Mouse (Mus musculus) heart, postnatal 36 days (tissue): Measurements from ENCODE around the gene Endou. TPM values are rescaled to one million over a fixed set of nuclear protein-coding genes. Genes with fewer than 3 reads are reported as not detected.

ENCODE experiments used
- DNase-seq, 2 experiments: peaks; one replicate each; pipeline ENCODE4 v3.0.0; 2021 to 2022
- intact Hi-C: fragments of 180-260 bp; cut with DNase I; formaldehyde crosslinking; loops from one replicate; pipeline ENCODE4 v1.15.1; 2025
- total RNA-seq, 2 experiments: library from RNA; stranded (reverse); gene quantifications; 2 replicates each; pipeline ENCODE4 v1.2.3; 2021

Endou gene
- total RNA-seq, 2 experiments from 2014 or later, result 1.3 to 2.2 TPM

DNA sequence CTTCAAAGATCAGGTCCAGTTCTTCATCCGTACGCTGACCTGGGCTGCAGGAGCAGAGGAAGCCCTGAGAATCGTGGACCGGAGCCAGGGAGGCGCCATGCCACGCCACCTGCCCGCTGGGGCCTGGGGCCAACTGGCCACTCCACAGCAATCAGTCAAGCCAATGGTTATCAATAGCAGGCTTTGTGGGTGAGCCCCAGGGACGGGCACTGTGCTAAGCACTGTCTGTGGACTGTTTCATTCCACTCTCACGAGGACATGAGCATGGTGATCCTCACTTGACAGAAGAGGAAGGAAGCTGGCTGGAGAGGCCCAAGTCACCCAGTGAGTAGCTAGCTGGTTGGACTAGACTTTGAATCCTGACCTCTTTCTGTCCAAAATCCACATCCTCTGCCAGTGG is 28.9 kb upstream of the Endou start:
- intact Hi-C loops, result no loop called here
- no peak for DNase-seq

DNA sequence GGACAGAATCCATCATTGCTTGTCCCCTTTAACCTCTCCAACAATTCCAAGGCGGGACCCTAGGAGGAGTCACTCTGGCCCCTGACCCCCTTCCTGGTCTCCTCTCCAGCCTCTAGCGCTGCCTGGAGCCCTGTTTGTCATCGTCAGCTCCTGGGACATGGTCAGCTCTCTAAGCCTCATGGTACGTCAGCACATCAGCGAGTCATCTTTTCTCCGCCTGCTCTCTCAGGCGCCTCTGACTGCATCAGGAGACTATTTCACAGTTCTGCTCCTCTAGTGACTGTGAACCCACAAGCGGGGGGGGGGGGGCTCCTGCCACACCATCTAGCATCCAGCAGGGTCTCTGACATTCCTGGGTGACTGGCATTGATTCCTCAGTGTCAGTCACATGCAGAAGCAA is 24.2 kb upstream of the Endou start:
- no peak for DNase-seq
- intact Hi-C loops, result no loop called here

DNA sequence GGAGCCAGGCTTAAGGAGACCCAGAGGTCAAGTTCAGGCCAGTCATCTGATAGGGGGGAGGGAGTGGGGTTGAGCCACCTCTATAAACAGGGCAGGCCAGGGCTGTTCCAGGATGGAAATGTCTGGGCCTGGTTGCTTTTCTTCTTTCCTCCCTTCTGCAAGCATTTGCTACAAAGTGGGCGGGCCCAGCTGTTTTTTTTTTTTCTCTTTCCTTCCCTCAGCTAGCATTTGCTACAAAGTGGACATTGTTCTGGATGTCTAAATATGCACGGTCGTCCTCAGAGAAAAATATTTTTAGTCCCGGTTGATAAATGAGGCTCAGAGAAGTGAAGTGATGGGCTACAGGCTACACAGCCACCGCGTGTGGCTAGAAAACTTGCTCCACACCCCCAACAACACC is 23.3 kb upstream of the Endou start:
- intact Hi-C loops, result no loop called here
- DNase-seq, result no peak

DNA sequence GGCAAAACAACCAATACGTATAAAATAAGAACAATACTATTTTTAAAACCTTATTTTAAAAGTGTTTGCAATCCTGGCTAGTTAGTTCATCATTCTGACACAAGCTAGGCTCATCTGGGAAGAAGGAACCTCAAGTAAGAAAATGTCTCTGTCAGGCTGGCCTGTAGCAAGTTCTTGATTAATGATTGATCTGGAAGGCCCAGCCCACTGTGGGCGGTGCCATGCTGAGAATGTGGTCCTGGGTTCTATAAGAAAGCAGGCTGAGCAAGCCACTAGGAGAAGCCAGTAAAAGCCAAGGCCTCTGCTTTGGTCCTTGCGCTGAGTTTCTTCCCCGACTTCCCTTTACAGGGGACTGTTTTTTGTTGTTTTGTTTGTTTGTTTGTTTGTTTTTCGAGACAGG is 21.4 kb upstream of the Endou start:
- DNase-seq, result no peak
- intact Hi-C loops, result no loop called here

DNA sequence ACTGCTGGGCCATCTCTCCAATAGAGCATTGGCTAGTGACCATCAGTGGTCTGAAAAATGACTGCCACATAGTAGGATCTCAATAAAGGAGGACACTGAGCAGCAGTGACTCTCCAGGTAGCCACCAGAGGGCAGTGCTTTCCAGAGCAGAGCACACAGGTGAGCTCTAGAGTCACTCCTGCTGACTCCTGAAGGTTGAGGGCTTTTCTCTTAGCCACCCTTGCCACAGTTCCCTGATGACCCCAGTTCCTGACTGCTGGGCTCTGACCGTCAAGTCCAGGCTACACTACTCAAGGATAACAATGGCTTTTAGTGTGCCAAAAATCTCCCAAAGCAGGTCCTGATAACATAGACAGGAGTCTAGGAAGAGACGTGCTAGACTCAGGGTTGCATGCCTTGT is 20.5 kb upstream of the Endou start:
- intact Hi-C loops, result loop anchor here (1.0 kb wide), 1 partner anchor 25 kb away; no protein-coding TSS in a partner anchor
- no peak for DNase-seq

DNA sequence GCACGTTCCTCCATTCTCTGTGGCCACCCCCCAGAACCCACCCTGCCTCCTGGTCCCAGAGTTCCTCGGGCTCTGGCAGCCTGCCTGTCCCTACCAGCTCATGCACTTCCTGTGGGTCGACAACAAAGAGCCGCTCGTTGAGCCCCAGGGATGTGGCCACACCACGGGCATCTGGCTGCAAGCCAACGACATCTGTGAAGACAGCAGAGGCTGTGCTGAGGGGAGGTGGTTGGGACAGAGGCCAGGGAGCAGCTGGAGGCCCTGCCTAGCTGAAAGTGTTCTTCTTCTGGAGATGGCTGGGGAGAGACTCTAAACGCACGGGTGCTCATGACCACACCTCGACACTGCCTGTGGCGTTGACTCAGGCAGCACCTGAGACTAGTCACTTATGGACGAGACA is 19.6 kb upstream of the Endou start:
- intact Hi-C loops, result loop anchor here (1.0 kb wide), 1 partner anchor 26 kb away; no protein-coding TSS in a partner anchor
- DNase-seq, result peak; percentile 55 to 59

DNA sequence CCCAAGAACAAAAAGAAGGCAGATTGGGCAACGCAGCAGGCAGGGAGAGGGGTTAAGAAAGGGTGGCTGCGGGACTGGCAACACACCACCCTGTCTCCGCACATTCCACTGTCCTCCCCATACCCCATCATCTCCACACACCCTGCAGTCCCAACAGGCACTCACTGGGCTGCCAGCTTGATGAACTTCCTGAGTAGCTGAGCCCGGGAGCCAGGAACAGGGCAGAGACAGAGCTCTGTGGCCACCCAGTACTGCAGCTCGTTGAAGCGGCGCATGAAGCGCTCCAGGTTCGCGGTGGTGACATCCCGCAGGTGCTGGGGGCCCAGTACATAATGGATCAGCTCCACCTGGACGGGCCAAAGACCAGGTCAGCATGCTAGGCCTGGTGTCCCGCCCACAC is 18.7 kb upstream of the Endou start:
- intact Hi-C loops, result no loop called here
- DNase-seq, result no peak

DNA sequence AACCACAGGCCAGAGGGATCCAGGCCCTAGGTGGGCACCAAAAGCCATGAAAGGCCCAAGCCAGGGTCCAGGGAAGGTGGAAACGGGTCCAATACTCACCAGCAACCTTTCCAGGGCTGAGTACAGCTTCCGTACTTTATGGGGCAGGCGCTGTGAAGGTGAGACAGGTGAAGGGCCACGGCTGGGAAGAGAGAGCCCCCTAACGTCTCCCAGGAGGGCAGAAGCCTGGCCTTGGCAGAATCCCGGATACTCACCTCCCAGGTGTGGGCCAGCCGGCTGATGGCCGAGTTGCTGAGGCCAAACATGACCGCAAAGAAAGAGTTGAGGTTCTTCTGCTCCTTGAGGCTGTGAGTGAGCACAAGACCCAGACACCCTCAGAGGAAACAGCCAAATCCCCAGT is 18.3 kb upstream of the Endou start:
- no peak for DNase-seq
- intact Hi-C loops, result no loop called here

DNA sequence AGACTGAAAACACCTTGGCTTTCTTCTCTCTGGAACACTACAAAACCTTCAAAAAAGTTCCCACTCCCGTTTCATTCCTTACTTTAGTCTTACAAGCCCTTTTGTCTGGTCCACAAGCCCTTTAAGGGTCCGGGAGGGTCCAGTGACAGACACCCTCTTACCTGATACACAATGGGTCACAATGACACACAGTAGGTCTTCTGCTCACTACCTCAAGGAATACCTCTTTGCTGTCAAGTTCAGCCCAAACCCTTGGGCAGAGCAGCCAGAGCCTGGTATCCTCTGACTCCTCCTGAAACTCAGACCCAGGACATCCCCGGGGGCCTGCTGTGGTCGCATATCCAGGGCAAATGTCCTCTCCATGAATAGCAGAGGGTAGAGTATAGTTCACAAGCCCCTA is 17.8 kb upstream of the Endou start:
- DNase-seq, result no peak
- intact Hi-C loops, result no loop called here

DNA sequence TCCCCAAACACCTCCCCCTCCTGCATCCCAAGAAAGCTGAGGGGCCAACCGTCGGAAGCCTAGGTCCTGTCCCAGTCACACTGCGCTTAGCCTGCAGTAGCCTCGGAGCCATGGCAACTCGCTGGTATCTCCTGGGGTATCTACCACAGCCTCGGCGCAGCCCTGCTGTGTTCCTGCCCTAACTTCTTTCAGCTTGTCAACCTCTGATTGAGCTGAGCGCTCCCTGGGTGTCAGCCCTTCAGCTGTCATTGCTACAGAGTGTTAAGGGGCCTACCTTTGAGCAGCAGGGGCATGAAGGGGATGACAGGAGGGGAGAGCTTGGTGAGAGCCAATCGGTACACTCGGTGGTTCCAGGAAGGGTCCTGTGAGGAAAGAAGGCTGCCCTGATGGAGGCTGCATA is 17.2 kb upstream of the Endou start:
- intact Hi-C loops, result no loop called here
- no peak for DNase-seq

DNA sequence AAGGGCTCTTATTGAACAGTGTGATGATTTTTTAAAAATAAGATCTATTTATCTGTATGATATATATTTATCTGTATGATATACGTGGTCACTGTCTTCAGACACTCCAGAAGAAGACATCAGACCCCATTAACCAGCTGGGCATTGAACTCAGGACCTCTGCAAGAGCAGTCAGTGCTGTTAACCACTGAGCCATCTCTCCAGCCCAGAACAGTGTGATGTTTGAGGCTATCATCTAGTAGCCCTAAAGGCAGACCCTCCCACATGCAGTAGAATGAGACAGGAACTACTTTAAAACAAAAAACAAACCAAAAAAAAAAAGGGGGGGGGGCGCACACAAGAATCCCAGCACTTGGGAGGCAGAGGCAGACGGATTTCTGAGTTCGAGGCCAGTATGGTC is 16.3 kb upstream of the Endou start:
- DNase-seq, result no peak
- intact Hi-C loops, result no loop called here

DNA sequence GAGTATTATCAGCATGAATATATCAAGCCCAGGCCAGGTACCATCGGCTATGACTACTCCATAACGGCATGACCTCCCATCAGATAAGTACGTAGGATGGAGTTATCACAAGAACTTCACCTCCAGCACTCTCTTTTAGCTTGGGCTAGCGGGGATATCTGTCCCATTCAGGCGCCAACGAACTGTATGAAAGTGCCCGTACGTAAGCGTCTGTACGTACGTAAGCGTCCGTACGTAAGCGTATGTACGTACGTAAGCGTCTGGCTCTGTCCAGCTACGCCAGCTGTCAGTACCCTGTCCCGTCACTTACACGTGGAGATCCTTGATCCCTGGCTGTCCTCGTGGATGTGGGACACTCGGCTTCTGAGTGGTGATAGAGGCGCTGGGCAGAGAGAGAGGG is 15.6 kb upstream of the Endou start:
- intact Hi-C loops, result no loop called here
- DNase-seq, result no peak

DNA sequence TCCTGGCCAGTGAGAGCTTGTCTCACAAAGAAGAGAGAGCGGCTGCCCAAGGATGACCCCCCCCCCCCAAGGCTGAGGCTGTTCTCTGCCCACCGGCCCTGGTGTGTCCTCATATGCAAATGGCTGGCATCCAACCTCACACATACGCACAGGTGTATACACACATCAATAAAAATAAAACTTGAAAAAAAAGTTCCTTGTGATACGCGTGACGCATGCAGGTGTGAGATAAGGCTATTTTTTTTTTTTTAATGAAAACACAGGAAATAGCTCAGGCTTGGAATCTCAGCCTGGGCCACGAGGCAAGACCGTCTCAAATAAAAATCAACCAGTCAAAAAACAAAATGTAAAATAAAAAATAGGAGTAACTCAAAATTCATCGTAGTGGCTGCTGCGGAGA is 15.1 kb upstream of the Endou start:
- intact Hi-C loops, result no loop called here
- DNase-seq, result no peak

DNA sequence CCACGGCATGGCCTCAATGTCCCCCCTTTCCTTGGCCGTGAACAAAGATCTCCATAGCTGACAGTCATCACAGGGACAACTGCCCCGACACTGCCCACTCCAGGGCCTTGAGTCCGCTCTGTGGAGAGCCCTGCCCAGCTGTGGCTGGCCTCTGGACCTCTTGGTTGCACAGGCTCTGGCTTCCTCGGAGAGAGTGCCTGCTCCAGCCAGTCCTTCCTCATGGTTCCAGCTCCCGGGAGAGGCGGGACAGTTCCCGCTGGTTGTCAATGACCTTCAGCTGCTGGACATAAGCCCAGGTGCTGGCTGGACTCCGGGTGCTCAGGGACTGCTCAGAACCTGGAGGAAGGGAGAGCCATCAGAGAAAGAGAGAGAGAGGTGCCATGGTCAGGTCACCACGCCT is 14.2 kb upstream of the Endou start:
- peak; percentile 72 to 78 for DNase-seq
- intact Hi-C loops, result no loop called here

DNA sequence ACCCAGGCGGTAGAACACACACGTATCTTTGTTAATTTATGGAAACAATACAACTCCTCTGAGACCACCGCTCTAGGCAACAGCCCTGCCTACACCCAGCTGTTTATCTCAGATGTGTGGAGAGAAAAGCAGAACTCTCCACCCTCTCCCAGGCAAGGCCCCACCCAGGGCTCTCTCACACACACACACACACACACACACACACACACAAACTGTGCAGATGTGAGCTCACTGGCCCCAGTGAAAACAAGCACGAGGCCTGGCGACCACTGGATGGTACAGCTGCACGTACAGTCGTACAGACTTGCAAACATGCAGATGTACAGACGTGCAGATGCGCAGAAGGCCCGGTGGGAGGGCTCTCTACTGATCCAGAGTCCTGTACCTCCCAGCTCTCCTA is 13.8 kb upstream of the Endou start:
- intact Hi-C loops, result no loop called here
- DNase-seq, result peak in 1 of 2 experiments; percentile 31

DNA sequence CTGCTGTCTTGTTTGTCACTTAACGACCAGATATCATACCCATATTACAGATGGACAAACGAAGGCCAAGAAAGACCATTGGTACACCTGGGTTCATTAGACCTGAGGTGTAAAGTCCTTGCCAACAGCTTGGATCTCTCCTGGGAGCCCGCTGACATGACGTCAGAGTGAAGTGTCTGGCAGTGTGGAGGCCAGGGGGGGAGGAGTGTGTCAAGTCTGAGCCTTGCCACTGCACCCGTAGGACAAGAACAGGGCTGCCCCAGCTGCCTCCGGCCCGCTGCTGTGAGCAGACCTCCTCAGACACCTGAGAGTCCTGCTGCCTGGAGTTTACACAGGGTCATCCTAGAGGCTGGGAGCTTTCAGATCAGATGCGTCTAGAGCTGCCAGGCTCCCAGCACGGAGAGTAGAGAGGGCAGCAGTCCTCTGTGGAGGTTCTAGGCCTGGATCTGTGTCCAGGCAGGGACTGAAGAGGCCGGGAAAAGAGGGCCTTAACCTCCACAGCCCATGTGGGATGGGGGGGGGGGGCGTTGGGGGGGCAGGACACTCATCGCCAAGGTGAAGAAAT is 12.9 kb upstream of the Endou start:
- intact Hi-C loops, result no loop called here
- no peak for DNase-seq

DNA sequence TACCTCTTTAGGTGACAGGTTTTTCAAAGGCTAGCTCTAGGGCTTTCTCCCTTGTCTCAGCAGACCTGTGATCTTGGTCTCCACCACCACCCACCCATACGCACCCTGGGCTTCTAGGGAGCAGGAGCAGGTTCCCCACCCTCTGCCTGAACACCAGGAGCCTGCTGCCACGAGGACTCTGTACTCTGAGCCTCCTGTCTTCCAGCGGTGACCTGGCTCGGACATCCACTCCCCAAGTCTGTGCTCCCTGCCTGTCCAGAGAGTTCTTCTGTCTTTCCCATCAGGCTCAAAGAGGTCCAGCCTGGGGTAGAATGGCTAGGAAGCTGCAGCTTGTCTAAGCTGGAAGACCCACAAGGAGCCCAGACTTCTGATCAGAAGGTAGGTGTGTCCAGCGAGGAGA is 12.1 kb upstream of the Endou start:
- DNase-seq, result no peak
- intact Hi-C loops, result no loop called here

DNA sequence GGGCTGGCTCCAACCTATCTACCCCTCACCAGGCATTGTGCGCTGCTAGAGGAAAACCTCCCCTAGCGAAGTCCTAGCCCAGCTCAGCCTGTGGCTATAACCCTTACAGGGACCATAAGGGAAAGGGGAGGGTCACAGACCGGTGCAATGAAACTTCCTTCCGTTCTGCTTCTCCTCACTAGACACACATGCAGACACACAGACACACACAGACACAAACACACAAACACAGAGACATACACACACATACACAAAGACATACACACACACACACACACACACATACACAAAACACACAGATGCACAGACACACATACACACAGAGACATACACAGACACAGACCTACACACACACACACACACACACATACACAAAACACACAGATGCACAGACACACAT is 11.5 kb upstream of the Endou start:
- no peak for DNase-seq
- intact Hi-C loops, result no loop called here

DNA sequence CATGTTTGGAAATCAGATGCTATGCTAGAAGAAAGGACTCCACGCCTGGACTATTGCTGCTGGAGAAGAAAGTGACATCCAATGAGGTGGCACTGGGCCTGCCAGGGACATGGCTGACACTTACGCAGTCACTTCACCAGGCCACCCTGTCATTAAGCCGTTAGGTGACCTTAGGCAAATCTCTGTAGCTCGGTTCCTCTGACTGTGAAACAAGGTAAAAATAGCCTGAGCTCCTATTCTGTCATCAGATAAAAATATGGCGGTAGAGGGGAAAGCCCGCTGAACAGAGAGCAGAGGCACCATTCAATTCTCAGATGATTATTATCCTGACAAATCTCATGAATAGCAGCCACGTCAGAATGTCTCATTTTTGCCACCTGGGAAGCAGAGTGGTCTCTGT is 10.9 kb upstream of the Endou start:
- intact Hi-C loops, result no loop called here
- DNase-seq, result no peak

DNA sequence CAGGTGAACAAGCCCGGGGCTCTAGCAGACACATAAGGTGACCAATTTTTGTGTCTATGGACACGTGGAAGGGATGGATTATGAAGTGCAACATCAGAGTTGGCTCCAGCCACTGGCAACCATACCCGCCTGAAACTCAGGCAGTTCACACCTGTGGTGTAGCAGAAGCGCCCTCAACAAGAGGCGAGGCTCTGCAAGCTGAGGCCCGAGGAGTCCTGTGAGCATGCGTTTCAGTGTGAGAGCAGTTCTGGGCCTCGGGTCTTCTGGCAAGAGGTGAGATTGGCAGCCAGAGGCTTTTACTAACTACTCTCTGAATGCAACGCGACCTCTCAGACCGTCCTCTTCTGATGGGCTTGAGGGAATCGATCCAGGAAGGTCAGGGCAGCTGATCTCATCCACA is 10.5 kb upstream of the Endou start:
- DNase-seq, result no peak
- intact Hi-C loops, result no loop called here

DNA sequence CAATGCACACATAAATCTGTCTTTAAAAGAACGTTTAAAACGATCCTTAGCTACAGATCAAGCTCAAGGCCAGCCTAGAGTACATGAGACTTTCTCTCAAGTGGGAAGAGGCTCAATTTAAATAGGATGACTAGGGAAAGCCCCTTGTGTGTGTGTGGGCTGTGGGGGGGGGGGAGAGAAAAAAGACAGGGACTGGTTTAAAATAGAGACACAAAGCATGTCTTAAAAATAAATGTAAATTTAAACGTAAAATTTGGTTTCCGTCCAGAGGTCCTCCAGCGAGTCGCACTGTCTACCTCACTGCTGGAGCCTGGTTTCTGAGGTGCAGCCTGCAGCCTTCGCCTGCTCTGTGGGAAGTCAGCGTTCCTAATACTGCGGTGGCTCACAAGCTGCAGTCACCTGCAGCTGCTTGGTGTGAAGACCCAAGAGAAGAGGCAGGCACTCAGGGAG is 9.2 kb upstream of the Endou start:
- intact Hi-C loops, result no loop called here
- no peak for DNase-seq

DNA sequence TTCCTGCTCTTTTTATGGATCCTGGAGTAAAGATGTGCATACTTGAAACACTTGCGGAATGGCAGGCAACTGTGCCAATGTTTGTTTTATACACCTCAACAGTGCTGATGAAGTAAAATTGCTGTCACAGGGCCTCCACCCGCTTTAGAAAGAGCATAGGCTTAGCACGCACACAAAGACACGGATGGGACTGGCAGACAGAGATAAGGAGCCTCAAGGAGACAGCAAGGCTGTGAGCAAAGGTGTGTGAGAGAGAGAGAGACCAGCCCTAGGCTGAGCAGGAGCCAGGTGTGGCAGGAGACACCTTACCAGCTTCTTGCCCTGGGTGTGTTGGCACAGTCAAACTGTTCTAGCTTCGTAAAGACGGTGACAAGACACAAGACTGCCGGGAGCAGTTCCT is 7.8 kb upstream of the Endou start:
- intact Hi-C loops, result no loop called here
- DNase-seq, result no peak

DNA sequence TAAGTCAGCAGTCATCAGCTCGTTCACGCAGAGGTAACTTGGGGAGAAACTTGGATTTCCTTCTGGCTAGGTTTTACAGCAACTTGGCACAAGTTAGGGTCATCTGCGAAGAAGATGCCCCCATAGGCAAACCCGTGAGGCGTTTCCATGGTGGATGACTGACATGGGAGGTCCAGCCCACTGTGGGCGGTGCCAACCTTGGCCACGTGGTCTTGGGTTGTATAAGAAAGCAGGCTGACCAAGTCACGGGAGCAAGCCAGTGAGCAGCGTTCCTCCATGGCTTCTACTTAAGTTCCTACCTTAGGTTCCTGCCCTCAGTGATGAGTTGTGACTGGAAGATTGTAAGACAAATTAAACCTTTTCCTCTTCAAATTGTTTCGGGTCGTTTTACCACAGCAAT is 849 bp upstream of the Endou start:
- intact Hi-C loops, result no loop called here
- DNase-seq, result no peak
